Comparison of ENCODE assay signal across 15 mouse cellular contexts in genomic region chr7:126470077-126470476, GRCm38 (mm10). TPM values are rescaled to one million over a fixed set of nuclear protein-coding genes. Genes with fewer than 3 reads are reported as not detected.
DNase-seq lines count a peak whose midpoint lies in the region; ATAC-seq lines count a peak whose summit lies in the region.
"Had no signal": no experiment of that assay in that cellular context is flagged by ENCODE, and none has a peak within 500 bp of the region (broad histone marks: within the 10 kb centered on the region; RNA-seq: fewer than 3 reads in every experiment).

No protein-coding gene starts in this region.

- intact Hi-C loops in gastrocnemius, postnatal 14 days (cut with DNase I; ENCODE audit: low total_unique reads) = no loop called here

- peaks cover 94% of the 10 kb centered on the region for H3K4me1 ChIP-seq in megakaryocyte, embryonic 14.5 days
- H3K4me1 ChIP-seq in forebrain, embryonic 11.5 days (replicated peaks; ENCODE audit: control insufficient read depth, insufficient read depth, low read length) = peaks cover 3% of the 10 kb centered on the region; the same call in 1 of the 2 replicates

- H3K9me3 ChIP-seq in megakaryocyte, embryonic 14.5 days = no peaks in the 10 kb centered on the region
- no peaks in the 10 kb centered on the region for H3K9me3 ChIP-seq in forebrain, embryonic 11.5 days (ENCODE audit: control insufficient read depth, low read length)

- H3K27me3 ChIP-seq in megakaryocyte, embryonic 14.5 days (replicated peaks) = no peaks in the 10 kb centered on the region
- no peaks in the 10 kb centered on the region for H3K27me3 ChIP-seq in forebrain, embryonic 11.5 days (ENCODE audit: control insufficient read depth, insufficient read depth, low read length)
- H3K27me3 ChIP-seq: Patski had no signal

- H3K4me2 ChIP-seq in forebrain, embryonic 11.5 days (ENCODE audit: low read depth, low read length, severe bottlenecking) = no peak overlapping the region

- H3K27ac ChIP-seq in forebrain, embryonic 11.5 days (ENCODE audit: low read depth, low read length) = no peak overlapping the region
- H3K27ac ChIP-seq: hindbrain, postnatal 0 days had no signal

- H3K36me3 ChIP-seq in megakaryocyte, embryonic 14.5 days (replicated peaks; ENCODE audit: low read length) = peaks cover 85% of the 10 kb centered on the region
- H3K36me3 ChIP-seq in forebrain, embryonic 11.5 days (ENCODE audit: control insufficient read depth, insufficient read depth, low read length) = peaks cover 15% of the 10 kb centered on the region; the same call in 1 of the 2 replicates

- H3K4me3 ChIP-seq in megakaryocyte, embryonic 14.5 days (replicated peaks) = peak overlapping the region; percentile 85
- H3K4me3 ChIP-seq in forebrain, embryonic 11.5 days (ENCODE audit: low read depth, low read length) = no peak overlapping the region
- H3K4me3 ChIP-seq: myocyte had no signal

- H3K9ac ChIP-seq in forebrain, embryonic 11.5 days (ENCODE audit: low read length) = no peak overlapping the region

- no peak for ATAC-seq in forebrain, embryonic 11.5 days (replicated peaks; ENCODE audit: low FRiP score)
- ATAC-seq: hindbrain, postnatal 0 days; Patski had no signal

- peak; percentile 5 for DNase-seq in gastrocnemius, postnatal 25 days
- DNase-seq in gastrocnemius, postnatal 14 days = no peak
- DNase-seq in T-cell, adult 2 months (ENCODE audit: low spot score) = peak; percentile 89
- peak; percentile 62 for DNase-seq in thymus, postnatal 14 days
- no peak for DNase-seq in forebrain, embryonic 11.5 days (ENCODE audit: low spot score)
- no peak for DNase-seq in urinary bladder, adult 2 months (ENCODE audit: low spot score)
- DNase-seq in lung, postnatal 25 days (ENCODE audit: low spot score) = no peak
- DNase-seq: adrenal gland, adult 8-10 months; embryo, embryonic 11 days; kidney, postnatal 25 days; layer of hippocampus, postnatal 36 days had no signal

- WGBS in forebrain, embryonic 11.5 days = 85% methylated on average over 6 of the region's 6 CpGs

RNA-seq across cellular contexts. Expression of gene Sh2b1, which starts 5.1 kb away (rescaled TPM):
- 10 to 100 TPM; 41.5 to 43.9 TPM for total RNA-seq in gastrocnemius, postnatal 25 days (2021)
- total RNA-seq in gastrocnemius, postnatal 14 days (2021) = 10 to 100 TPM; 47.1 to 47.6 TPM
- 94.0 and 146 TPM in 2 replicates for polyA plus RNA-seq in megakaryocyte, embryonic 14.5 days (2012; ENCODE audit: insufficient read depth, low replicate concordance)
- polyA plus RNA-seq in forebrain, embryonic 11.5 days (2014; fragmentation: Nextera tagmentation; extraction: Ambion mirVana) = 53.5 and 55.6 TPM in 2 replicates
- 49.2 and 52.0 TPM in 2 replicates for polyA plus RNA-seq in urinary bladder, adult 2 months (2012; rRNA removed)

RNA-seq across cellular contexts. Expression of gene Atp2a1, which starts 7.2 kb away (rescaled TPM):
- over 10,000 TPM; 22,501 to 25,220 TPM for total RNA-seq in gastrocnemius, postnatal 25 days (2021)
- total RNA-seq in gastrocnemius, postnatal 14 days (2021) = over 10,000 TPM; 16,285 to 17,681 TPM
- 1.1 and 1.4 TPM in 2 replicates for polyA plus RNA-seq in megakaryocyte, embryonic 14.5 days (2012; ENCODE audit: insufficient read depth, low replicate concordance)
- polyA plus RNA-seq in forebrain, embryonic 11.5 days (2014; fragmentation: Nextera tagmentation; extraction: Ambion mirVana) = not detected in 2 replicates
- polyA plus RNA-seq in urinary bladder, adult 2 months (2012; rRNA removed) = 0.22 and 0.57 TPM in 2 replicates

RNA-seq across cellular contexts. Expression of gene Tufm, which starts 17.1 kb away (rescaled TPM):
- 100 to 1,000 TPM; 131 to 139 TPM for total RNA-seq in gastrocnemius, postnatal 25 days (2021)
- total RNA-seq in gastrocnemius, postnatal 14 days (2021) = 100 to 1,000 TPM; 117 to 146 TPM
- 19.3 and 43.5 TPM in 2 replicates for polyA plus RNA-seq in megakaryocyte, embryonic 14.5 days (2012; ENCODE audit: insufficient read depth, low replicate concordance)
- 138 and 160 TPM in 2 replicates for polyA plus RNA-seq in forebrain, embryonic 11.5 days (2014; fragmentation: Nextera tagmentation; extraction: Ambion mirVana)
- polyA plus RNA-seq in urinary bladder, adult 2 months (2012; rRNA removed) = 76.6 and 83.6 TPM in 2 replicates

RNA-seq across cellular contexts. Expression of gene Atxn2l, which starts 33.2 kb away (rescaled TPM):
- 10 to 100 TPM; 26.0 to 26.4 TPM for total RNA-seq in gastrocnemius, postnatal 25 days (2021)
- 10 to 100 TPM; 31.1 to 32.4 TPM for total RNA-seq in gastrocnemius, postnatal 14 days (2021)
- polyA plus RNA-seq in megakaryocyte, embryonic 14.5 days (2012; ENCODE audit: insufficient read depth, low replicate concordance) = 956 and 1,090 TPM in 2 replicates
- 81.4 and 81.8 TPM in 2 replicates for polyA plus RNA-seq in forebrain, embryonic 11.5 days (2014; fragmentation: Nextera tagmentation; extraction: Ambion mirVana)
- polyA plus RNA-seq in urinary bladder, adult 2 months (2012; rRNA removed) = 59.3 and 76.0 TPM in 2 replicates

RNA-seq across cellular contexts. Expression of gene Rabep2, which starts 41.5 kb away (rescaled TPM):
- total RNA-seq in gastrocnemius, postnatal 25 days (2021) = 10 to 100 TPM; 11.2 to 14.6 TPM
- total RNA-seq in gastrocnemius, postnatal 14 days (2021) = 10 to 100 TPM; 12.1 to 12.7 TPM
- polyA plus RNA-seq in megakaryocyte, embryonic 14.5 days (2012; ENCODE audit: insufficient read depth, low replicate concordance) = 97.9 and 143 TPM in 2 replicates
- polyA plus RNA-seq in forebrain, embryonic 11.5 days (2014; fragmentation: Nextera tagmentation; extraction: Ambion mirVana) = 23.4 and 24.8 TPM in 2 replicates
- polyA plus RNA-seq in urinary bladder, adult 2 months (2012; rRNA removed) = 34.8 and 47.5 TPM in 2 replicates

Comparison
In these comparisons a context has a peak if more than half of its experiments do, and no peak if none do; other contexts are left out.
1. DNase-seq: peak in gastrocnemius, postnatal 25 days (single experiment), T-cell, adult 2 months (single experiment) and thymus, postnatal 14 days (single experiment); none in gastrocnemius, postnatal 14 days (single experiment), forebrain, embryonic 11.5 days (single experiment), urinary bladder, adult 2 months (single experiment) and lung, postnatal 25 days (single experiment).